Mouse (Mus musculus) fibroblast of lung, adult 2 months (primary cell): ENCODE measurements around the gene Creld2.

Source experiments
- DNase-seq: peaks from one replicate; pipeline ENCODE4 v3.0.0-alpha.2; 2011; ENCODE audit warnings: low read depth

Creld2 gene

GRCm38 (mm10) chr15:88867368-88868023 lies 48.0 kb downstream of the Creld2 start:
- no peak for DNase-seq

GRCm38 (mm10) chr15:88868024-88868742 lies 48.7 kb downstream of the Creld2 start:
- no peak for DNase-seq

GRCm38 (mm10) chr15:88870418-88871185 lies 51.2 kb downstream of the Creld2 start:
- no peak for DNase-seq

- DNase-seq = no peak
Observed at GRCm38 (mm10) chr15:88874061-88874460, 54.6 kb downstream of the Creld2 start.

- no peak for DNase-seq
Observed at GRCm38 (mm10) chr15:88874477-88874876, 55.0 kb downstream of the Creld2 start.

GRCm38 (mm10) chr15:88875625-88876081 lies 56.2 kb downstream of the Creld2 start:
- no peak for DNase-seq
